Mouse (Mus musculus) skeletal muscle tissue, postnatal 0 days (tissue): ENCODE data around the gene Chid1. TPM values are rescaled to one million over a fixed set of nuclear protein-coding genes. Genes with fewer than 3 reads are reported as not detected.

Experiments
- polyA plus RNA-seq: library from polyadenylated mRNA; unstranded; fragments of >200 nt; fragmentation: Nextera tagmentation; extraction: Ambion mirVana; gene quantifications from 2 replicates; pipeline ENCODE4 v1.2.1, GENCODE M21; 2015

The Chid1 gene
- 18.9 and 22.1 TPM in 2 replicates for polyA plus RNA-seq

GRCm38 (mm10) chr7:141539556-141540311, at the start of gene Chid1:
TSS of gene Chid1 (minus strand) at chr7:141539857.

GRCm38 (mm10) chr7:141561682-141562391, 22.2 kb upstream of the Chid1 start, which contains the start of gene Ap2a2:
TSS of gene Ap2a2 (plus strand) at chr7:141562173.

GRCm38 (mm10) chr7:141475011-141475804, 64.4 kb downstream of the Chid1 start, which contains the start of the genes Polr2l and Tspan4:
TSS of gene Polr2l (minus strand) at chr7:141475132.
TSS of gene Tspan4 (plus strand) at chr7:141475240.

GRCm38 (mm10) chr7:141467230-141468030, 72.2 kb downstream of the Chid1 start, which contains the start of gene Cd151:
TSS of gene Cd151 (plus strand) at chr7:141467392.

GRCm38 (mm10) chr7:141460391-141461113, 79.1 kb downstream of the Chid1 start, which contains the start of gene Cracr2b:
TSS of gene Cracr2b (plus strand) at chr7:141461094.

GRCm38 (mm10) chr7:141454967-141455551, 84.6 kb downstream of the Chid1 start, which contains the start of gene Pnpla2:
TSS of gene Pnpla2 (plus strand) at chr7:141455198.

GRCm38 (mm10) chr7:141447110-141447991, 92.3 kb downstream of the Chid1 start, which contains the start of gene Rplp2:
TSS of gene Rplp2 (plus strand) at chr7:141447370.

GRCm38 (mm10) chr7:141443828-141444237, 95.8 kb downstream of the Chid1 start, which contains the start of gene Pidd1:
TSS of gene Pidd1 (minus strand) at chr7:141444025.

Other genes with a start within 250 kb of the Chid1 start
- 0.23 and 0.56 TPM in 2 replicates for gene Drd4, start 247.9 kb downstream of the Chid1 start, polyA plus RNA-seq
- gene Deaf1, start 212.2 kb downstream of the Chid1 start, polyA plus RNA-seq, result 30.0 and 33.3 TPM in 2 replicates
- 21.3 and 21.5 TPM in 2 replicates for gene Tmem80, start 212.1 kb downstream of the Chid1 start, polyA plus RNA-seq
- 2.2 and 2.4 TPM in 2 replicates for gene Eps8l2, start 201.0 kb downstream of the Chid1 start, polyA plus RNA-seq
- gene Taldo1, start 147.7 kb downstream of the Chid1 start, polyA plus RNA-seq, result 210 and 316 TPM in 2 replicates
- 25.7 and 27.1 TPM in 2 replicates for gene Gatd1, start 125.7 kb downstream of the Chid1 start, polyA plus RNA-seq
- gene Cend1, start 110.4 kb downstream of the Chid1 start, polyA plus RNA-seq, result 0.40 and 0.59 TPM in 2 replicates
- 15.8 and 17.3 TPM in 2 replicates for gene Slc25a22, start 102.0 kb downstream of the Chid1 start, polyA plus RNA-seq
- gene Pidd1, start 95.8 kb downstream of the Chid1 start, polyA plus RNA-seq, result 1.2 and 1.8 TPM in 2 replicates
- gene Rplp2, start 92.5 kb downstream of the Chid1 start, polyA plus RNA-seq, result 941 and 958 TPM in 2 replicates
- gene Pnpla2, start 84.7 kb downstream of the Chid1 start, polyA plus RNA-seq, result 249 and 404 TPM in 2 replicates
- 13.8 and 15.2 TPM in 2 replicates for gene Cracr2b, start 78.8 kb downstream of the Chid1 start, polyA plus RNA-seq
- gene Cd151, start 72.5 kb downstream of the Chid1 start, polyA plus RNA-seq, result 18.0 and 21.8 TPM in 2 replicates
- 45.8 and 47.8 TPM in 2 replicates for gene Polr2l, start 64.7 kb downstream of the Chid1 start, polyA plus RNA-seq
- gene Tspan4, start 64.6 kb downstream of the Chid1 start, polyA plus RNA-seq, result 43.1 and 47.4 TPM in 2 replicates
- gene Ap2a2, start 22.3 kb upstream of the Chid1 start, polyA plus RNA-seq, result 34.8 and 39.4 TPM in 2 replicates
- 0.08 and 0.09 TPM in 2 replicates for gene Muc6, start 115.5 kb upstream of the Chid1 start, polyA plus RNA-seq
- 0.10 TPM in 1 of 2 replicates, not detected in the other for gene Muc2, start 150.5 kb upstream of the Chid1 start, polyA plus RNA-seq
- gene Muc5ac, start 249.1 kb upstream of the Chid1 start, polyA plus RNA-seq, result not detected in 2 replicates